In the genomic region with DNA sequence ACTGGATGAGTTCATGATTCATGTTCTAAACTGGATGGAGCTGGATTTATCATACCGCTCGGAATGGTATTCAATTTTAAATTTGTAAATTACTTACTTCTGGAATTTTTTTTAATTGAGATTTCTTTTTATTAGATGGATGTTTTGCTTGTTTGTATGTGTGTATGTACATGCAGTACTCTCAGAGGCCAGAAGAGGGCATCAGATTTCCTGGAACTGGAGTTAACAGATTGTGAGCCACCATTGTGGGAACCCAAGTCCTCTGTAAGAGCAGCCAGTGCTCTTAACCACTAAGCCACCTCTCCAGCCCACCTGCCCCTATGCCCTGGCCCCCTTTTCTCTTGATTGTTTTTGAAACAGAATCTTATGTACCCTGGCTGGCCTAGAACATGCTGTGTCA, we compare ENCODE assay signal across 10 mouse cellular contexts. TPM values are rescaled to one million over a fixed set of nuclear protein-coding genes. Genes with fewer than 3 reads are reported as not detected.
DNase-seq lines count a peak whose midpoint lies in the region; ATAC-seq and TF ChIP-seq lines count a peak whose summit lies in the region.
"Had no signal": no experiment of that assay in that cellular context is flagged by ENCODE, and none has a peak within 500 bp of the region (broad histone marks: within the 10 kb centered on the region; RNA-seq: fewer than 3 reads in every experiment).

No protein-coding gene starts in this region.

- no peak overlapping the region for H3K9ac ChIP-seq in forebrain, postnatal 0 days
- no peak overlapping the region for H3K9ac ChIP-seq in forebrain, embryonic 11.5 days (ENCODE audit: low read length)
- no peak overlapping the region for H3K9ac ChIP-seq in midbrain, embryonic 14.5 days (replicated peaks; ENCODE audit: low read length)
- H3K9ac ChIP-seq: heart, embryonic 13.5 days had no signal

- H3K4me3 ChIP-seq in forebrain, postnatal 0 days (ENCODE audit: low read depth, low read length): no peak overlapping the region
- no peak overlapping the region for H3K4me3 ChIP-seq in forebrain, embryonic 11.5 days (ENCODE audit: low read depth, low read length)
- no peak overlapping the region for H3K4me3 ChIP-seq in midbrain, embryonic 14.5 days (replicated peaks; ENCODE audit: low read depth, low read length)
- H3K4me3 ChIP-seq in midbrain, embryonic 10.5 days: no peak overlapping the region
- H3K4me3 ChIP-seq: heart, embryonic 13.5 days had no signal

- peak; percentile 36 for DNase-seq in forebrain, postnatal 0 days
- DNase-seq in forebrain, embryonic 11.5 days (ENCODE audit: low spot score): no peak
- peak; percentile 54 for DNase-seq in midbrain, embryonic 14.5 days
- no peak for DNase-seq in midbrain, embryonic 10.5 days (ENCODE audit: low spot score)
- DNase-seq in c-Kit-positive CD71-positive TER-119-positive erythroid progenitor cells, embryonic 14.5 days (ENCODE audit: low spot score): peak; percentile 46
- DNase-seq in retina, embryonic 14.5 days (ENCODE audit: low spot score): peak; percentile 64
- no peak for DNase-seq in right cerebral cortex, postnatal 25 days
- no peak for DNase-seq in gastrocnemius, adult 18-20 months (ENCODE audit: low spot score)

- TF ChIP-seq CTCF in forebrain, postnatal 0 days (IDR thresholded peaks at IDR 0.05; ENCODE audit: low read depth): peak; percentile 57

- H3K4me2 ChIP-seq in forebrain, postnatal 0 days (ENCODE audit: low read depth): no peak overlapping the region
- no peak overlapping the region for H3K4me2 ChIP-seq in forebrain, embryonic 11.5 days (ENCODE audit: low read depth, low read length, severe bottlenecking)
- H3K4me2 ChIP-seq in midbrain, embryonic 14.5 days (ENCODE audit: low read length): no peak overlapping the region
- H3K4me2 ChIP-seq: heart, embryonic 13.5 days had no signal

- H3K9me3 ChIP-seq in forebrain, postnatal 0 days (ENCODE audit: low read length): no peaks in the 10 kb centered on the region
- no peaks in the 10 kb centered on the region for H3K9me3 ChIP-seq in forebrain, embryonic 11.5 days (ENCODE audit: control insufficient read depth, low read length)
- no peaks in the 10 kb centered on the region for H3K9me3 ChIP-seq in midbrain, embryonic 14.5 days (ENCODE audit: control insufficient read depth, low read length)
- no peaks in the 10 kb centered on the region for H3K9me3 ChIP-seq in midbrain, embryonic 10.5 days (replicated peaks)
- H3K9me3 ChIP-seq: heart, embryonic 13.5 days had no signal

- H3K27me3 ChIP-seq in forebrain, postnatal 0 days (ENCODE audit: insufficient read depth, low read length): no peaks in the 10 kb centered on the region
- no peaks in the 10 kb centered on the region for H3K27me3 ChIP-seq in forebrain, embryonic 11.5 days (ENCODE audit: control insufficient read depth, insufficient read depth, low read length)
- H3K27me3 ChIP-seq in midbrain, embryonic 14.5 days (ENCODE audit: control insufficient read depth, insufficient read depth, low read length): no peaks in the 10 kb centered on the region
- H3K27me3 ChIP-seq in midbrain, embryonic 10.5 days (ENCODE audit: low read depth, poor library complexity, severe bottlenecking): no peaks in the 10 kb centered on the region
- H3K27me3 ChIP-seq: heart, embryonic 13.5 days had no signal

- H3K4me1 ChIP-seq in forebrain, postnatal 0 days (ENCODE audit: insufficient read depth): no peaks in the 10 kb centered on the region
- H3K4me1 ChIP-seq in forebrain, embryonic 11.5 days (replicated peaks; ENCODE audit: control insufficient read depth, insufficient read depth, low read length): no peaks in the 10 kb centered on the region
- H3K4me1 ChIP-seq in midbrain, embryonic 14.5 days (ENCODE audit: control insufficient read depth, insufficient read depth, low read length): no peaks in the 10 kb centered on the region
- no peaks in the 10 kb centered on the region for H3K4me1 ChIP-seq in midbrain, embryonic 10.5 days

- no peak for ATAC-seq in forebrain, postnatal 0 days
- no peak for ATAC-seq in forebrain, embryonic 11.5 days (replicated peaks; ENCODE audit: low FRiP score)
- no peak for ATAC-seq in midbrain, embryonic 14.5 days (ENCODE audit: low FRiP score, low TSS enrichment)
- ATAC-seq: midbrain, embryonic 16.5 days had no signal

- H3K27ac ChIP-seq in forebrain, postnatal 0 days (ENCODE audit: low read depth, low read length): no peak overlapping the region
- H3K27ac ChIP-seq in forebrain, embryonic 11.5 days (ENCODE audit: low read depth, low read length): no peak overlapping the region
- no peak overlapping the region for H3K27ac ChIP-seq in midbrain, embryonic 14.5 days (replicated peaks; ENCODE audit: low read depth, low read length)
- no peak overlapping the region for H3K27ac ChIP-seq in midbrain, embryonic 10.5 days (replicated peaks)
- H3K27ac ChIP-seq: heart, embryonic 13.5 days had no signal

- WGBS in forebrain, postnatal 0 days: 88% methylated on average over 2 of the region's 2 CpGs
- 90% methylated on average over 2 of the region's 2 CpGs for WGBS in forebrain, embryonic 11.5 days
- WGBS in midbrain, embryonic 14.5 days: 81% methylated on average over 2 of the region's 2 CpGs
- 90% methylated on average over 2 of the region's 2 CpGs for WGBS in midbrain, embryonic 10.5 days

- peaks cover 27% of the 10 kb centered on the region for H3K36me3 ChIP-seq in forebrain, postnatal 0 days (ENCODE audit: insufficient read depth)
- H3K36me3 ChIP-seq in forebrain, embryonic 11.5 days (ENCODE audit: control insufficient read depth, insufficient read depth, low read length): no peaks in the 10 kb centered on the region; the same call in 1 of the 2 replicates
- peaks cover 36% of the 10 kb centered on the region for H3K36me3 ChIP-seq in midbrain, embryonic 14.5 days (ENCODE audit: control insufficient read depth, insufficient read depth, low read length)
- peaks cover 49% of the 10 kb centered on the region for H3K36me3 ChIP-seq in midbrain, embryonic 10.5 days

RNA-seq across cellular contexts. Expression of gene Numbl, which starts 9.1 kb away (rescaled TPM):
- 81.6 and 86.4 TPM in 2 replicates for total RNA-seq in forebrain, postnatal 0 days (2014; rRNA removed)
- 47.5 and 51.7 TPM in 2 replicates for polyA plus RNA-seq in forebrain, postnatal 0 days (2015; fragmentation: Nextera tagmentation; extraction: Ambion mirVana)
- 19.1 and 20.1 TPM in 2 replicates for polyA plus RNA-seq in forebrain, embryonic 11.5 days (2014; fragmentation: Nextera tagmentation; extraction: Ambion mirVana)
- 33.7 and 50.1 TPM in 2 replicates for polyA plus RNA-seq in midbrain, embryonic 14.5 days (2014; fragmentation: Nextera tagmentation; extraction: Ambion mirVana)
- 21.0 and 25.7 TPM in 2 replicates for polyA plus RNA-seq in midbrain, embryonic 10.5 days (2016; fragmentation: Nextera tagmentation; extraction: Ambion mirVana)
- 1 to 10 TPM; 2.2 to 2.8 TPM for total RNA-seq in gastrocnemius, adult 18-20 months (2021)

RNA-seq across cellular contexts. Expression of gene Coq8b, which starts 16.3 kb away (rescaled TPM):
- total RNA-seq in forebrain, postnatal 0 days (2014; rRNA removed): 25.0 and 26.3 TPM in 2 replicates
- polyA plus RNA-seq in forebrain, postnatal 0 days (2015; fragmentation: Nextera tagmentation; extraction: Ambion mirVana): 16.5 and 19.1 TPM in 2 replicates
- polyA plus RNA-seq in forebrain, embryonic 11.5 days (2014; fragmentation: Nextera tagmentation; extraction: Ambion mirVana): 15.1 and 18.1 TPM in 2 replicates
- 19.8 and 22.6 TPM in 2 replicates for polyA plus RNA-seq in midbrain, embryonic 14.5 days (2014; fragmentation: Nextera tagmentation; extraction: Ambion mirVana)
- 23.1 and 24.1 TPM in 2 replicates for polyA plus RNA-seq in midbrain, embryonic 10.5 days (2016; fragmentation: Nextera tagmentation; extraction: Ambion mirVana)
- 1 to 10 TPM; 2.6 to 2.9 TPM for total RNA-seq in gastrocnemius, adult 18-20 months (2021)

RNA-seq across cellular contexts. Expression of gene Itpkc, which starts 20.7 kb away (rescaled TPM):
- 13.6 and 17.6 TPM in 2 replicates for total RNA-seq in forebrain, postnatal 0 days (2014; rRNA removed)
- 4.0 and 4.4 TPM in 2 replicates for polyA plus RNA-seq in forebrain, postnatal 0 days (2015; fragmentation: Nextera tagmentation; extraction: Ambion mirVana)
- polyA plus RNA-seq in forebrain, embryonic 11.5 days (2014; fragmentation: Nextera tagmentation; extraction: Ambion mirVana): 6.6 and 8.1 TPM in 2 replicates
- polyA plus RNA-seq in midbrain, embryonic 14.5 days (2014; fragmentation: Nextera tagmentation; extraction: Ambion mirVana): 7.3 and 7.4 TPM in 2 replicates
- polyA plus RNA-seq in midbrain, embryonic 10.5 days (2016; fragmentation: Nextera tagmentation; extraction: Ambion mirVana): 5.3 and 5.9 TPM in 2 replicates
- total RNA-seq in gastrocnemius, adult 18-20 months (2021): 1 to 10 TPM; 3.8 to 4.2 TPM

RNA-seq across cellular contexts. Expression of gene Snrpa, which starts 53.1 kb away (rescaled TPM):
- total RNA-seq in forebrain, postnatal 0 days (2014; rRNA removed): 124 and 146 TPM in 2 replicates
- polyA plus RNA-seq in forebrain, postnatal 0 days (2015; fragmentation: Nextera tagmentation; extraction: Ambion mirVana): 165 and 169 TPM in 2 replicates
- 369 and 390 TPM in 2 replicates for polyA plus RNA-seq in forebrain, embryonic 11.5 days (2014; fragmentation: Nextera tagmentation; extraction: Ambion mirVana)
- 222 and 233 TPM in 2 replicates for polyA plus RNA-seq in midbrain, embryonic 14.5 days (2014; fragmentation: Nextera tagmentation; extraction: Ambion mirVana)
- 399 and 409 TPM in 2 replicates for polyA plus RNA-seq in midbrain, embryonic 10.5 days (2016; fragmentation: Nextera tagmentation; extraction: Ambion mirVana)
- total RNA-seq in gastrocnemius, adult 18-20 months (2021): 10 to 100 TPM; 27.5 to 33.0 TPM

RNA-seq across cellular contexts. Expression of gene BC024978, which starts 53.6 kb away (rescaled TPM):
- 5.7 and 5.8 TPM in 2 replicates for total RNA-seq in forebrain, postnatal 0 days (2014; rRNA removed)
- polyA plus RNA-seq in forebrain, postnatal 0 days (2015; fragmentation: Nextera tagmentation; extraction: Ambion mirVana): 2.0 TPM in 2 replicates
- polyA plus RNA-seq in forebrain, embryonic 11.5 days (2014; fragmentation: Nextera tagmentation; extraction: Ambion mirVana): 4.5 and 5.3 TPM in 2 replicates
- polyA plus RNA-seq in midbrain, embryonic 14.5 days (2014; fragmentation: Nextera tagmentation; extraction: Ambion mirVana): 3.6 and 4.0 TPM in 2 replicates
- 3.5 and 4.2 TPM in 2 replicates for polyA plus RNA-seq in midbrain, embryonic 10.5 days (2016; fragmentation: Nextera tagmentation; extraction: Ambion mirVana)
- total RNA-seq in gastrocnemius, adult 18-20 months (2021): 10 to 100 TPM; 14.3 to 14.6 TPM

Comparison
In these comparisons a context has a peak if more than half of its experiments do, and no peak if none do; other contexts are left out.
1. DNase-seq: peak in forebrain, postnatal 0 days (single experiment), midbrain, embryonic 14.5 days (single experiment), c-Kit-positive CD71-positive TER-119-positive erythroid progenitor cells, embryonic 14.5 days (single experiment) and retina, embryonic 14.5 days (single experiment); none in forebrain, embryonic 11.5 days (single experiment), midbrain, embryonic 10.5 days (single experiment), right cerebral cortex, postnatal 25 days (single experiment) and gastrocnemius, adult 18-20 months (single experiment).